Mouse (Mus musculus) heart, embryonic 13.5 days (tissue): ENCODE data around the gene Slc23a4. TPM values are rescaled to one million over a fixed set of nuclear protein-coding genes. Genes with fewer than 3 reads are reported as not detected.

Source experiments
- ATAC-seq: fragments of 200-750 bp; cut with Nextera tagmentation; 2 replicates; pipeline ENCODE4 v1.8.0; 2017; ENCODE audit warnings: moderate TSS enrichment; ENCODE audit not compliant: insufficient number of reproducible peaks, low FRiP score, low TSS enrichment; ENCODE audit errors: extremely low read depth
- H3K27ac ChIP-seq: fragments of 300-500 bp; sonication (generic); replicated peaks from 2 replicates; pipeline ENCODE4 v1.5.1; 2015; ENCODE audit warnings: moderate library complexity, mild to moderate bottlenecking, inconsistent platforms
- H3K27me3 ChIP-seq: fragments of 300-500 bp; sonication (generic); replicated peaks from 2 replicates; pipeline ENCODE4 v1.6.1; 2015; ENCODE audit warnings: mild to moderate bottlenecking, inconsistent platforms
- H3K36me3 ChIP-seq: fragments of 300-500 bp; sonication (generic); 2 replicates; pipeline ENCODE4 v1.6.1; 2015; ENCODE audit warnings: mild to moderate bottlenecking, inconsistent platforms
- H3K4me1 ChIP-seq: fragments of 300-500 bp; sonication (generic); 2 replicates; pipeline ENCODE4 v1.6.1; 2015; ENCODE audit warnings: inconsistent platforms
- H3K4me2 ChIP-seq: fragments of 300-500 bp; sonication (generic); 2 replicates; pipeline ENCODE4 v1.6.1; 2015; ENCODE audit warnings: inconsistent platforms, mild to moderate bottlenecking, moderate library complexity
- H3K4me3 ChIP-seq: fragments of 300-500 bp; sonication (generic); 2 replicates; pipeline ENCODE4 v1.5.1; 2015; ENCODE audit warnings: moderate library complexity, mild to moderate bottlenecking, inconsistent platforms
- H3K9ac ChIP-seq: fragments of 300-500 bp; sonication (generic); 2 replicates; pipeline ENCODE4 v1.6.1; 2015; ENCODE audit warnings: inconsistent platforms, mild to moderate bottlenecking, moderate library complexity
- H3K9me3 ChIP-seq: fragments of 300-500 bp; sonication (generic); 2 replicates; pipeline ENCODE4 v1.6.1; 2016; ENCODE audit warnings: inconsistent platforms
- WGBS: fragments of 180-500 bp; shearing (Covaris S2); methylation state at CpG from one replicate; pipeline ENCODE4 v1.1.7; 2015; ENCODE audit warnings: mixed read lengths; 5-methylcytosine and 5-hydroxymethylcytosine counted together
- polyA plus RNA-seq: library from polyadenylated mRNA; unstranded; fragments of >200 nt; fragmentation: Nextera tagmentation; extraction: Ambion mirVana; gene quantifications from 2 replicates; pipeline ENCODE4 v1.2.1, GENCODE M21; 2015

The Slc23a4 gene
- polyA plus RNA-seq, 1 experiment from 2014 or later: 0.27 TPM

DNA sequence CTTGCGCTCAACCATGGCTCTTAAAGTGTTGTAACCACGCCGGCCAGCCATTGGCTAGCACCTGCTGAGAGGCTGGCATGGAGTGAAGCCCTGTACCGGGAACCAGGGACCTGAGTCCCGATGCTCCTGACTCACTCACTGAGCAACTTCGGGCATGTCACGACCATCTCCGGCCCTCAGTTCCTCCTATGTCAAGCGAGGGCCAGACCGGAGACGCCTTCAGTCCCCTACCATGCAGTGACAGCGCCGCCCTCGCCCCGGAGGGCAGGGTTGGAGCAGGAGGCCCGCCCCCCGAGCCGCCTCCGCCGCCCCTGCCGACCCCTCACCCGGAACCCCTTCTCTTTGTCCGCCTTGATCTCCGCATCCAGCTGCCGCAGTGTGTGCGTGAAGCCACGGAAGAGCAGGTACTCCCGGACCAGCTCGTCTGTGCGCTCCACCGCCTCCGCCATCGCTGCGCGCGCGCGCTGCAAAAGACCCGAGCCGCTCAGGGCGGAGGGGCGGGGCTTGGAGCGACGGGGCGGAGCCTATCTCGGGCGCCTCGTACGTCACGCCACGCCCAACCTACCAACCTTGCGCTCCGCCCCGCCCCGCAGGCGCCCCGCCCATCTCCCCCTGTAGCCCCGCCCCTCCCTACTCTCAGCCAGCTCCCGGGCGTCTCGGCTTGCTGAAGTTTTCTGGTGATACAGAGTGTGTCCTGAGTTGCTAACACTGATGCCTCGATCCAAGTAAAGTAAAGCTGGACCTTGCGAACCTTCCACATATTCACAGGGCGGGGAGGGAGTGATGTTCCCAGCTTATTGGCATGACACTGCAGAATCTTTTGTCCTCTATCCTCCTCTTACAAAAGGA lies 77.6 kb downstream of the Slc23a4 start, which contains the start of gene Wdr91:
Gene Wdr91, minus strand, starts transcription at position 506 of the 849 bp plus-strand sequence.
- no peaks in the 10 kb centered on the region for H3K9me3 ChIP-seq
- peak; percentile 89 for ATAC-seq
- peak within 1 kb of the TSS; percentile 86 for H3K4me3 ChIP-seq
- H3K27ac ChIP-seq: peak within 1 kb of the TSS; percentile 91
- no peaks in the 10 kb centered on the region for H3K27me3 ChIP-seq
- H3K36me3 ChIP-seq: peaks cover 35% of the 10 kb centered on the region
- H3K4me2 ChIP-seq: peak within 1 kb of the TSS; percentile 87
- H3K9ac ChIP-seq: peak within 1 kb of the TSS; percentile 88
- under 1% methylated on average over 64 of the region's 64 CpGs for WGBS
- H3K4me1 ChIP-seq: peaks cover 38% of the 10 kb centered on the region

- no peak for ATAC-seq
- H3K9me3 ChIP-seq: no peaks in the 10 kb centered on the region
- H3K4me1 ChIP-seq: peaks cover 39% of the 10 kb centered on the region
- 38% methylated on average over 8 of the region's 8 CpGs for WGBS
- H3K4me3 ChIP-seq: peak overlapping the region; percentile 86
- no peaks in the 10 kb centered on the region for H3K27me3 ChIP-seq
- peak overlapping the region; percentile 87 for H3K4me2 ChIP-seq
- H3K36me3 ChIP-seq: peaks cover 43% of the 10 kb centered on the region
- H3K9ac ChIP-seq: peak overlapping the region; percentile 88
- H3K27ac ChIP-seq: peak overlapping the region; percentile 91
Measured at GRCm38 (mm10) chr6:34909631-34910345, 78.4 kb downstream of the Slc23a4 start.

- H3K4me2 ChIP-seq: peak overlapping the region; percentile 19; the same call in 1 of the 2 replicates
- peaks cover 59% of the 10 kb centered on the region for H3K4me1 ChIP-seq
- peaks cover 58% of the 10 kb centered on the region for H3K36me3 ChIP-seq
- 0 out of 2 replicates have a peak overlapping the region, but pooled peaks have one; percentile 9 for H3K9ac ChIP-seq
- no peaks in the 10 kb centered on the region for H3K27me3 ChIP-seq
- ATAC-seq: no peak
- H3K9me3 ChIP-seq: no peaks in the 10 kb centered on the region
- no peak overlapping the region for H3K4me3 ChIP-seq
- H3K27ac ChIP-seq: 0 out of 2 replicates have a peak overlapping the region, but pooled peaks have one; percentile 21
- 78% methylated on average over 18 of the region's 18 CpGs for WGBS
Measured at GRCm38 (mm10) chr6:34907696-34908260, 80.4 kb downstream of the Slc23a4 start.

DNA sequence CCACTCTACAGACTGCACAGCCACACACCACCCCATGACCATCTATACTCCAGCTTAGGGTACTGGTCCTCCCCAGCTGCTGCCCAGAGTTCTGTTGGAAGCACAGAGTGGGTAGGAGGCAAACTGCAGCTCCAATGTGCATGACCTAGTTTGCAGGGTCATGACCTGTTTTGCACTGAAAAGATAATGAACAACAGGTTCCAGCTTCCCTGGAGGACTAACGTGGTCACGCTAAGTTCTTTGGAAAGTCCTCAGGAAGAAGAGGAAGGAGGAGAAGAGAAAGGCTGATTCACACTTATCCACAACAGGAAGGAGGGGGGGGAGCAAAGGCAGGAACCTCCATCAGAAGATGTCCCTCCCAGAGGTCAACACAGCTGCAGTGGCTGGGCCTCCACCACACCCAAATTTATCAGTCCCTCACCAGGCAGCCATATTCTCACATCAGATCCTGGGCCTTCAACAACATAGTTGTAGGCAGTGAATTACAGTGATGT lies 81.0 kb downstream of the Slc23a4 start:
- no peaks in the 10 kb centered on the region for H3K27me3 ChIP-seq
- H3K4me2 ChIP-seq: peak overlapping the region; percentile 19; the same call in 1 of the 2 replicates
- no peak for ATAC-seq
- H3K4me1 ChIP-seq: peaks cover 65% of the 10 kb centered on the region
- no peak overlapping the region for H3K27ac ChIP-seq
- H3K4me3 ChIP-seq: no peak overlapping the region
- 71% methylated on average over 2 of the region's 2 CpGs for WGBS
- H3K9ac ChIP-seq: 0 out of 2 replicates have a peak overlapping the region, but pooled peaks have one; percentile 9
- H3K36me3 ChIP-seq: peaks cover 62% of the 10 kb centered on the region
- no peaks in the 10 kb centered on the region for H3K9me3 ChIP-seq

DNA sequence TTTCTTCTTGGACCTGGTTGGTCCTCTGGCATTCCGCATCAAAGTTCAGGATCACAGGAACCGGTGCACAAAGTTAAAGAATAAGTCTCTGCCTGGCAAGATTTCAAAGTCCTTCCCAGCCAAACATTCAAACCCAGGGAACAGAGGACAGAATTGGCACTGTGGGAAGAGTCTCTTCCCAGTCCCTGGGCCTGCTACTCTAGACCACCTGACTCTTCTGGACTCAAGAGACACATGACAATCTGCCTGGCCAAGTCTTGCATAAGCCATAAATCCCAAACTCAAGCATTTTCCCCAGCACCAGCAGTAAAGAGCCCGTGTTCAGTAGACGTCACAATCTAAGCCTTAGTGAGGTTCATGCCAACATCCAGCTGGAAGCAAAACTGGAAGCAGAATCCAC lies 81.5 kb downstream of the Slc23a4 start:
- no peak overlapping the region for H3K4me2 ChIP-seq
- H3K4me3 ChIP-seq: no peak overlapping the region
- H3K4me1 ChIP-seq: peaks cover 70% of the 10 kb centered on the region
- H3K9ac ChIP-seq: no peak overlapping the region
- no peaks in the 10 kb centered on the region for H3K9me3 ChIP-seq
- peaks cover 67% of the 10 kb centered on the region for H3K36me3 ChIP-seq
- WGBS: 86% methylated on average over 4 of the region's 4 CpGs
- H3K27me3 ChIP-seq: no peaks in the 10 kb centered on the region
- no peak overlapping the region for H3K27ac ChIP-seq
- no peak for ATAC-seq

- Histone ChIP-seq H3K27me3 (no peaks in the 10 kb centered on the region), H3K4me1 (peaks cover 74% of the 10 kb centered on the region), H3K4me3 (no peak overlapping the region), H3K36me3 (peaks cover 71% of the 10 kb centered on the region), H3K27ac (no peak overlapping the region), H3K9ac (no peak overlapping the region), H3K9me3 (no peaks in the 10 kb centered on the region), H3K4me2 (no peak overlapping the region)
- no peak for ATAC-seq
- 61% methylated on average over 2 of the region's 2 CpGs for WGBS
Measured at GRCm38 (mm10) chr6:34906125-34906524, 82.1 kb downstream of the Slc23a4 start.

DNA sequence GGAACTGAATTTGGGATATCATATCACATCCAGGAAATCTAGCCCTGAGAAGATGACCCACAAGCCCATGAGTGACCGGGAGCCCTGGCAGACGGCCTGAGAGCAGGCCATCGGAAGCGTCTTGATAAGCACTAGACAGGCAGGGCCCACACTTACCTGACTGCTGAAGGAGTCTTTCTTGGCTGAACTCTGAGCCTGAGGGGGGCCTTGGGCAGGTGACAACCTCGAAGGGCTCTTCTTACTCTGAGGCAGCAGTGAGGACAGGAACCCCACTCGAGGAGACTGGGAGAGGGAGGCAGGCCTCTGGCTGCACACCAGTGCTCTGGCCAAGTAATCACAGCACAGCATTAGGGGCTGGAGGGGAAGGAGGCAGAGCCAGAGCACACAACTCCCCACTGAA lies 83.8 kb downstream of the Slc23a4 start:
- Histone ChIP-seq H3K9ac (peak overlapping the region; percentile 67), H3K27me3 (no peaks in the 10 kb centered on the region), H3K4me2 (peak overlapping the region; percentile 46), H3K4me1 (peaks cover 82% of the 10 kb centered on the region), H3K9me3 (no peaks in the 10 kb centered on the region), H3K36me3 (peaks cover 87% of the 10 kb centered on the region), H3K27ac (peak overlapping the region; percentile 82), H3K4me3 (no peak overlapping the region)
- ATAC-seq: no peak
- 40% methylated on average over 6 of the region's 6 CpGs for WGBS

DNA sequence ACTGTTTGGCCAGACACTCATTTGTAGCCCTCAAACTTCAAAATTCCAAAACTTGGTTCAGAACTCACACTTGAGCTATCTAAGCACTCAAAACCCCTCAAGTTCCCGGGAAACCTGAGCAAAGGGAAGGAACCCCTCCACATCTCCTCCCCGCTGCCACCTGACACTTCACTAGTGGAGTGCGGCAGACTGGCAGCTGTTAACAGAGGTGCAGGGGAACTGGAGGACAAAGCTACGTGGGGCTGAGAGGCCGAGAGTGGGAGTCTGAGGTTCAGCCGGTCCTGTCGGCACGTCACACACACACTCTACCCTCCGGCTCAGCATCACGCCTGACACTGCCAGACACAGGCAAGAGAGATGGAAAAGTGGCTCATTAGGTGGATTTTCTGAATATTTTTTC lies 84.4 kb downstream of the Slc23a4 start:
- ATAC-seq: no peak
- Histone ChIP-seq H3K36me3 (peaks cover 88% of the 10 kb centered on the region), H3K4me3 (no peak overlapping the region), H3K27me3 (no peaks in the 10 kb centered on the region), H3K4me2 (peak overlapping the region; percentile 46), H3K9me3 (no peaks in the 10 kb centered on the region), H3K27ac (peak overlapping the region; percentile 82), H3K9ac (peak overlapping the region; percentile 67), H3K4me1 (peaks cover 82% of the 10 kb centered on the region)
- WGBS: 36% methylated on average over 10 of the region's 10 CpGs

- peak overlapping the region; percentile 67; the same call in 1 of the 2 replicates for H3K9ac ChIP-seq
- WGBS: 58% methylated on average over 5 of the region's 5 CpGs
- H3K27ac ChIP-seq: peak overlapping the region; percentile 82
- peaks cover 79% of the 10 kb centered on the region for H3K4me1 ChIP-seq
- no peak overlapping the region for H3K4me3 ChIP-seq
- ATAC-seq: no peak
- H3K36me3 ChIP-seq: peaks cover 86% of the 10 kb centered on the region
- H3K27me3 ChIP-seq: no peaks in the 10 kb centered on the region
- no peaks in the 10 kb centered on the region for H3K9me3 ChIP-seq
- peak overlapping the region; percentile 46 for H3K4me2 ChIP-seq
Measured at GRCm38 (mm10) chr6:34903441-34903840, 84.8 kb downstream of the Slc23a4 start.

DNA sequence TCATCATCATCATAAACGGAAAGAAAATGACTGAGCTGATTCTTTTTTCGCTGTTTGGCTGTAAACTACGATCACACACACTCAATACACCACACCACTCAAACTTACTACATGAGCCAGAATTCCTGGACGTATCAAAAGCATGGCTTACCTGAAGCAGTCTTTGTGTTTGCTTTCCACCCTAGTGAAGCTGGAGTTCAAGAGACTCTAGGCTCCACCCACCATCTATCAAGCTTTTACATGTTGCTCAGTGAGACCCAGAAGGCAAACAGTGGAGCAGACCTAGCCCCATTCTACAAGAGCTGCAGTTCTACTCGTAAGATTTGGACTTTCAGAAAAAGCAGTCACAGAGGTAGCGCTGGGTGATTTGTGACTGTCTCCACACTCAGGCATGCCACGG lies 85.6 kb downstream of the Slc23a4 start:
- Histone ChIP-seq H3K4me2 (peak overlapping the region; percentile 47), H3K27ac (peak overlapping the region; percentile 82), H3K4me3 (no peak overlapping the region), H3K36me3 (peaks cover 87% of the 10 kb centered on the region), H3K9ac (peak overlapping the region; percentile 55), H3K27me3 (no peaks in the 10 kb centered on the region), H3K9me3 (no peaks in the 10 kb centered on the region), H3K4me1 (peaks cover 72% of the 10 kb centered on the region)
- WGBS: 72% methylated on average over 7 of the region's 7 CpGs
- ATAC-seq: no peak
